Mouse (Mus musculus): ENCODE results near the gene Cep55. TPM values are rescaled to one million over a fixed set of nuclear protein-coding genes. Genes with fewer than 3 reads are reported as not detected.

The Cep55 gene
- 8.1 and 8.9 TPM in 2 replicates for total RNA-seq (2021)
- long read RNA-seq, experiment 1, partial matches to known transcripts: 1 of 12 reads
- long read RNA-seq, experiment 1, other reads (novel, unspliced or antisense): 11 of 12 reads
- long read RNA-seq, experiment 2, partial matches to known transcripts: 1 of 8 reads
- long read RNA-seq, experiment 2, other reads (novel, unspliced or antisense): 7 of 8 reads

- DNase-seq: peak; percentile 98
These were observed at the start of gene Cep55 for GRCm38 (mm10) chr19:38054720-38055192. Gene Cep55 (plus strand): TSS chr19:38055011.

DNA sequence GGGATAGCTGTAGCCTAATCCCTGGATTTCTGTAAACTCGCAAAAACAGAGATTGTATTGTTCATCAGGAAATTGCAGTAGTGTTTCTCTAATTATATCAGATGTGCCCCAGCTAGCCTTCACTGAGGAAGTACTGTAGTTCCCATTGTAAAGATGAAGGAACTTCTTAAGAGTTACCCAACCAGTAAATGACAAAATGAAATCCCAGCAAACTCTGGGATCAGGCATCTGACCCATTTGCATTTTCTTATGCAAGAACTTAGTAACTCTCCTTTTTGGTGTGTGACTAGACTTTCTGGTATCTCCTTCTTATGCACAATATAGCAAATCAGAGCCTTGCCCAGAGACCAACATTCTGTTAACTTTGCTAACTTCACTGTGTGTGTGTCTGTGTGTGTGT lies 43.4 kb upstream of the Cep55 start:
- no peak for DNase-seq

DNA sequence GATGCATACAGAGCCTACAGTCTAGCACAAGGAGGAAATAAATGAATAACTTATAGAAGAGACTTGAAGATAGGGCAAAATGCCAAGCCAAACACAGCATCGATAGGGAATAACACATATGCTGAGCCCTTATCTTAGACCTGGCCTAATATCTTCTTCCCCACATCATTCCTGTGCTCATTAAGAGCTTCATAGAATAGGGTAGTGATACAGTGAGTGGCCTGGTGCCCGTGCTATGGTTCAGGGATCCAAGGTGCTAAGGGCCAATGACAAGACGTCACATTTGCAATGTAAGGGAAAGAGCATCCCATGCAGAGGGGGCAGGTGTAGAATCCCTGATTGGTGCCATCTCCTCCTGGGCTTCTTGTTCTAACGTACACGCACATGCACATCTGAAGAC lies 40.4 kb upstream of the Cep55 start:
- DNase-seq: no peak

- peak; percentile 81 for DNase-seq
These were observed 39.5 kb upstream of the Cep55 start for GRCm38 (mm10) chr19:38015180-38015872.

DNA sequence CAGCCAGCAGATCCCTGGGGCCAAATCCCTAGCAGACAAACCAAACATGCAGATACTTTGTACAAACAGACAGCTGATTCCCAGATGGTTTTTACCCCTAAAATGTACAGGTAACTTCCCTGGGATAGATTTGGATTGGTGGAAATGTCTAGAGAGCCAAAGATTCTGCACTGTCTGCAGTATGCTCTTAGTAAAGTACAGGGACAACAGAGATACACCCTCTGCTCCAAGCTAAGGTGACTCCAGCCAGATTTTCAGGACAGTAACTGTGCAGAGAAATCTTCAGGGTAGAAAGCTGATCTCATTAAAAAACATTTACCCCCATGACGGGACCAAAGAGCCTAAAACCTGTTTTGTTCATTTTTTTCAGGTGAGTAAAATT lies 38.9 kb upstream of the Cep55 start:
- no peak for DNase-seq

DNA sequence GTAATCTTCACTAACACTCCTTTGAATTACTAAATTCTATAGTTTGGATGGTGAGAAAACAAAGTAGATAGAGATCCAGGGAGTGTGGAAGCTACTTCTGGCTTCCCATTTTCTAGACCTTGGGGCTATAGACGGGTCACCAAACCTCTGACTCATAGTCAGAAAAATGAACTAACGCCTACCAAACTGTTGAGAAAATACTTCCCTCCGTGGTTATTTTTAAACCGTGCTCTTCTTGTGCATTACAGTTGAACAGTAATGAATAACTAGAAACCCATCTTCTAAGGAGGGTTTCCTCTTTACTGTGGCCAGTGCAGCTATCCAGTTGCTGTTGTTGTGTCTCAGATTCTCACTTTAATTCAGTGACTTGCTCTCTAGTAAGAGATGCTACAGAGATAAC lies 32.1 kb upstream of the Cep55 start:
- no peak for DNase-seq

GRCm38 (mm10) chr19:38023603-38024002 lies 31.2 kb upstream of the Cep55 start:
- DNase-seq: no peak

DNA sequence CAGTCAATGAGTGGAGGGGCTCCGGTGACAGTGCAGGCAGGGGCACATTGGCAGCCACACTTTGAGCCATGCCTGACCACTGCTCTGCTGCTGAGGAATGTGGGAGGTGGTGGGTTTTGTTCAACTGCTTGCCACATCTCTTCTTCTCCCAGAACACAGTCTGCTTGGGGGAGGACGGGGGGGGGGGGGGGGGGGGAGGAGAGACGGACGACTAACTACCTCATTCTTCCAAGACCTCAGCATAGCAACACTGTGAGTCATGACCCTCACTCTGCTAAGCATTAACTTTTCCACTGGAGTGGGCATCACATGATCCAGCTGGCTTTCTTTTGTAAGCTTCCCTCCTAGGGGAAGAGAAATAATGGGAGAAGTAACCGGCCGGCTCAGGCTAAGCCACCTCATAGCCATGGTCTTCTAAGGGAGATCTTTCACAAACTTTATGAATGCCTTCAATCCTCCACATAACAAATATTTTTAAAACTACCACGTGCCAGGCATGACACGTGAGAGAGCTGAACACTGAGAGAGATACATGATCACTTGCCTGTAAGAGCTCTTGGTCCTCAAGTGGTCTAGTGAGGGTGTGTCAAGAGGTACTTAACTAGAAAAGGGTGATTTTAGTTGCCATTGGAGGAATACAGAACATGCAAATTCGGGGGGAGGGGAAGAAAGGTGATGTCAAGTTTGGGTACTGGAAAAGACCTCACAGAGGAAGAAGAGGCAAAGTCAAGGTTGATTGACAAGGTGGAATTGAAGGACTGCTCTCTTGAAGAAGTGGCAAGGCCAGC lies 29.4 kb upstream of the Cep55 start:
- peak; percentile 47 for DNase-seq

- no peak for DNase-seq
These were observed 28.6 kb upstream of the Cep55 start for GRCm38 (mm10) chr19:38026211-38026624.

GRCm38 (mm10) chr19:38027389-38027788 lies 27.4 kb upstream of the Cep55 start:
- no peak for DNase-seq

DNA sequence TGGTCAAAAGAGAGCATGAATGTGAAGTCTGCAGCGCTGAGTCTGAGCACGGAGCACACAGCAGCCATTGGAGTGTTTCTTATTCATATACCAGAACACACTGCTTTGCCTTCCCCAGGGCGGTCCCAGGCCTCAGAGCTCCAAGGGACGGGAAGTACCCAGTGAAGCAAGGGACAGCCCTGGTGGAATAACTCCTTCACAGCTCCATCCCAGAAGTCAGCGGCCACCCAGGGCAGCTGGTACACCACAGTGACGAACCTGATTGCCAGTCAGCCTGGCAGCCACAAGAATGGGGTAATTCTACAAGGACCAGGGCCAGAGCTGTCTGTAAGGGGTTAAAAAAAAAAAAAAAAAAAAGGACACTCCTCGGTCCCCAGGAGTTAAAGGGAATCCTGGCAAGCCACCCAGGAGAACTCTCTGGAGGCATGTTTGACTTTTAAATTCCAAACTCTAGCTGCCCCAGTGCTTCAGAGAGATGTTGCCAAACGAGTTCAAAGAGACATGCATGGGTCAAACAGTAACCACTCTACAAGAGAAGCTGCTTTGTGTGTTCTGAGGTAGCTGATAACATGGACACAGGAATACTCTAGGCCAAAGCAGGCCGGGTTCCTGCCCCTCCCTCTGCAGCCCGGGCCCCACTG lies 26.8 kb upstream of the Cep55 start:
- DNase-seq: peak; percentile 57

GRCm38 (mm10) chr19:38029292-38029691 lies 25.5 kb upstream of the Cep55 start:
- no peak for DNase-seq

GRCm38 (mm10) chr19:38029871-38030270 lies 24.9 kb upstream of the Cep55 start:
- no peak for DNase-seq

DNA sequence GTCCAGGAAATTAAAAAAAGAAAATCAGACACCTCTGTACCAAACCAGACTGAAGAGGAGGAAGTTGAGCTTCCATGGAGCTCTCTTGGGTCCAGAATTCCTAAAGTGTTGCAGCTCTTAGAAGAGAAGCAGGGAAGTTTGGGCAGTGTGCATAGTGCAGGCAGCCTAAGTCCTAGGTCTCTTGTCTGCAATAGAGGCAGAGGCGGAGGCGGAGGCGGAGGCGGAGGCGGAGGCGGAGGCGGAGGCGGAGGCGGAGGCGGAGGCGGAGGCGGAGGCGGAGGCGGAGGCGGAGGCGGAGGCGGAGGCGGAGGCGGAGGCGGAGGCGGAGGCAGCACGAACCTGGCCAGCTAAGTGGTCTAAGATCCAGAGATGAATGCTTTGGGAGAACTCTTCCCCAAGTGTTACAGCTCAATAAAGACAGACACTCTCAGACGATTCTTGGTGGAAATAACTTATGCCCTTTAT lies 24.1 kb upstream of the Cep55 start:
- peak; percentile 83 for DNase-seq

- DNase-seq: no peak
These were observed 23.7 kb upstream of the Cep55 start for GRCm38 (mm10) chr19:38031144-38031543.

GRCm38 (mm10) chr19:38032993-38033734 lies 21.6 kb upstream of the Cep55 start:
- no peak for DNase-seq

DNA sequence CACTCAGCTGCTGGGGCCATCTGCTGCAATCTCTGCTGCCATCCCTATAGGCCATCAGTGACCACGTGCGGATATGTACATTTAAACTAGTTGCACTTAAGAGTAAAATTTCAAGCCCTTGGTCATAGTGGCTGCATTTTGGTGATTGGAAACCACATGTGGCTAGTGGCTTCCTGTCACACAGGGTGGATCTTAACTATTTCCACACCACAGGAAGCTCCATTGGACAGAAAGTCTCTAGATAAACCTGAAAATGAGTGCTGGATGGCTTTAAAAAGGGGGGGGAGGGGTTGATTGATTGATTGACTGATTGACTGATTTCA lies 21.1 kb upstream of the Cep55 start:
- no peak for DNase-seq

DNA sequence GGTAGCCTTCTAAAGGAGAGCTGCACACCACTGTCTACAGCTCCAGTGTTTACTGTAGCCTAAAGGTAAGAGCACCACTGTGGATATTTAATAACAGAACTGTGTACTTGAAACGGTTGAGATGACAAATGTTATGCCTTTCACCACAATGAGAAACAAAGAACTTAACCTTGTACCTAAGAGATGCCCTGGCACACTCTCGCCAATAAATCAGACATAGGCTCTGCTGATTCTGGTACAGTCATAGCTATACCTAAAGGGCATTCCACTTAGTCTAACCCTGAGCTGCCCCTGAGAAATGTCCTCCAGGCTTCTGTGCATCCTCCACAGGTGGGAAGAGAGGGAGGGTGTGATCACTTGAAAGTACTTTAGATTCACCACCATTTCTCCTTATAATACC lies 20.1 kb upstream of the Cep55 start:
- peak; percentile 32 for DNase-seq

- no peak for DNase-seq
These were observed 19.0 kb upstream of the Cep55 start for GRCm38 (mm10) chr19:38035766-38036165.

DNA sequence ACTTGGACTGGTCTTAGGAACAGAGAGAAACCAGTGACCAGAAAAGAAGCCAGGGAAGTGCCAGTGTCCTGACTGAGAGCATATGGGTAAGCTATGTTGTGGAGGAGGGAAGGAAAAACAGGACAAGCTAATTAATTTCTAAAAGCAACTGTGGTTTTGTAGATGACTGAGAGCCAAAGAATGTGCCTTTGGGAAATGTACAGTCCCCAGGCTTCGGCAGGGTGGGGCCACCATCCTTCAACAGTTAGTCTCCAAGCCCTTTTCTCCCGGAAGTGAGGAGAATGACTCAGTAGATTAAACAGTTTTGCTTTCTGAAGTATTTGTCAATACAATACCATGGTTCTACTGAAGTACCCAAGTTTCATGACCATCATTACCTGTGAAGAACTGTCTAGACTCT lies 16.5 kb upstream of the Cep55 start:
- no peak for DNase-seq

DNA sequence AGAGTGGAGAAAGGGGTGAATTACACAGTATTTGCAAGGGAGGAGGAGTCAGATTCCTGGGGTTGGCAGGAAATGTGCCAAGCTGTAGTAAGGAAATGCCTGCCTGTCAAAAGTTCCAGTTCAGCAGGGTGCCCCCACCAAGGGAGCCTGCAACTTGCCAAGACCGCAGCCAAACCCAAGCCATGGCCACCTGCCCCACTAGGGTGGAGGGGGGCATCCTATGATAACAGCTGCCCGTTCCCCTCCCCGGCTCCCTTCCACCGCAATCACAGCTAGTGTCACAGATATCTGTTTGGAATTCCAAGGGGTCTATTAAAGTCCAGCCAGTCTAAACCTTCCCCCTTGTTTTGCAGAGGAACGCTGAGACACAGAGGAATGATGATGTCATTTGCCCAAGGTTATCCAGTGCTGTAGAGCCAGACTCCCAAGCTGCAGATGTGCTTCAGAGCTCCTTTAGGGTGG lies 12.5 kb upstream of the Cep55 start:
- DNase-seq: peak; percentile 35

Data from adrenal gland, postnatal 14 days (tissue).